Mouse (Mus musculus) kidney, embryonic 16.5 days (tissue): Measurements from ENCODE around the gene Golga7b. TPM values are rescaled to one million over a fixed set of nuclear protein-coding genes. Genes with fewer than 3 reads are reported as not detected.

Experiments used
- ATAC-seq: fragments of 200-750 bp; cut with Nextera tagmentation; 2 replicates; pipeline ENCODE4 v1.8.0; 2017; ENCODE audit warnings: moderate TSS enrichment; ENCODE audit not compliant: low FRiP score, low TSS enrichment
- H3K27ac ChIP-seq: fragments of 300-500 bp; sonication (generic); 2 replicates; pipeline ENCODE4 v1.5.1; 2014; ENCODE audit warnings: low read length
- H3K27me3 ChIP-seq: fragments of 300-500 bp; sonication (generic); 2 replicates; pipeline ENCODE4 v1.6.1; 2014; ENCODE audit warnings: low read length, control low read depth, mixed read lengths; ENCODE audit not compliant: insufficient read depth
- H3K36me3 ChIP-seq: fragments of 300-500 bp; sonication (generic); 2 replicates; pipeline ENCODE4 v1.6.1; 2014; ENCODE audit warnings: low read length, control low read depth, mixed read lengths; ENCODE audit not compliant: insufficient read depth
- H3K4me1 ChIP-seq: fragments of 300-500 bp; sonication (generic); 2 replicates; pipeline ENCODE4 v1.6.1; 2014; ENCODE audit warnings: low read length, control low read depth, mixed read lengths; ENCODE audit not compliant: insufficient read depth
- H3K4me2 ChIP-seq: fragments of 300-500 bp; sonication (generic); replicated peaks from 2 replicates; pipeline ENCODE4 v1.6.1; 2014; ENCODE audit warnings: low read depth, low read length
- H3K4me3 ChIP-seq: fragments of 300-500 bp; sonication (generic); 2 replicates; pipeline ENCODE4 v1.5.1; 2014; ENCODE audit warnings: mild to moderate bottlenecking, low read length
- H3K9ac ChIP-seq: fragments of 300-500 bp; sonication (generic); replicated peaks from 2 replicates; pipeline ENCODE4 v1.6.1; 2014; ENCODE audit warnings: low read length
- H3K9me3 ChIP-seq: fragments of 300-500 bp; sonication (generic); 2 replicates; pipeline ENCODE4 v1.6.1; 2016; ENCODE audit warnings: low read length, control low read depth
- WGBS: fragments of 180-500 bp; shearing (Covaris S2); extraction: QIAGEN DNeasy Blood & Tissue Kit; methylation state at CpG from one replicate; pipeline ENCODE4 v1.1.7; 2014; 5-methylcytosine and 5-hydroxymethylcytosine counted together
- polyA plus RNA-seq: library from polyadenylated mRNA; unstranded; fragments of >200 nt; fragmentation: Nextera tagmentation; extraction: Ambion mirVana; gene quantifications from 2 replicates; pipeline ENCODE4 v1.2.1, GENCODE M21; 2015

The Golga7b gene
- polyA plus RNA-seq, 1 experiment from 2014 or later, result 0.05 TPM

DNA sequence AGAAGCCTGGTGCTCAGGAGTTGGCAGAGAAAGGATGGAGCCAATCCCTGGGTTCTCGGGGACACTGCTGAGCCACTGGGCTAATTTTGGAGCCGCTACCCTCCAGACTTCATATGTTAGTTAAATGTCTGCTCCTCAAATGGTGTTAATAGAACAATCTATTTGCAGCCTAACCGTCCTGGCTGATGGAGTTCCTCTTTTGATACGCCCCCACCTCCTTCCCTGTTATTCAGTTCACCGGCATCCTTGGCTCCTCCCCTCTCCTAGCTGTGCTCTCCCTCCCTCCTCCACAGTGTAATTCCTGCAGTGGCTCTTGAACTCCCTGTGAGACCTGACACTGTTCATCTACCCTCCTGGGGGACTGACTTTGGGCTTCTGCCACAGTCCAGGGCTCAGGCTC, 748 bp upstream of the Golga7b start:
- no peak overlapping the region for H3K4me2 ChIP-seq
- ATAC-seq, result no peak
- no peaks in the 10 kb centered on the region for H3K4me1 ChIP-seq
- no peak overlapping the region for H3K9ac ChIP-seq
- H3K4me3 ChIP-seq, result no peak overlapping the region
- H3K9me3 ChIP-seq, result no peaks in the 10 kb centered on the region
- no peaks in the 10 kb centered on the region for H3K27me3 ChIP-seq
- 45% methylated on average over 5 of the region's 5 CpGs for WGBS
- H3K27ac ChIP-seq, result no peak overlapping the region
- no peaks in the 10 kb centered on the region for H3K36me3 ChIP-seq

DNA sequence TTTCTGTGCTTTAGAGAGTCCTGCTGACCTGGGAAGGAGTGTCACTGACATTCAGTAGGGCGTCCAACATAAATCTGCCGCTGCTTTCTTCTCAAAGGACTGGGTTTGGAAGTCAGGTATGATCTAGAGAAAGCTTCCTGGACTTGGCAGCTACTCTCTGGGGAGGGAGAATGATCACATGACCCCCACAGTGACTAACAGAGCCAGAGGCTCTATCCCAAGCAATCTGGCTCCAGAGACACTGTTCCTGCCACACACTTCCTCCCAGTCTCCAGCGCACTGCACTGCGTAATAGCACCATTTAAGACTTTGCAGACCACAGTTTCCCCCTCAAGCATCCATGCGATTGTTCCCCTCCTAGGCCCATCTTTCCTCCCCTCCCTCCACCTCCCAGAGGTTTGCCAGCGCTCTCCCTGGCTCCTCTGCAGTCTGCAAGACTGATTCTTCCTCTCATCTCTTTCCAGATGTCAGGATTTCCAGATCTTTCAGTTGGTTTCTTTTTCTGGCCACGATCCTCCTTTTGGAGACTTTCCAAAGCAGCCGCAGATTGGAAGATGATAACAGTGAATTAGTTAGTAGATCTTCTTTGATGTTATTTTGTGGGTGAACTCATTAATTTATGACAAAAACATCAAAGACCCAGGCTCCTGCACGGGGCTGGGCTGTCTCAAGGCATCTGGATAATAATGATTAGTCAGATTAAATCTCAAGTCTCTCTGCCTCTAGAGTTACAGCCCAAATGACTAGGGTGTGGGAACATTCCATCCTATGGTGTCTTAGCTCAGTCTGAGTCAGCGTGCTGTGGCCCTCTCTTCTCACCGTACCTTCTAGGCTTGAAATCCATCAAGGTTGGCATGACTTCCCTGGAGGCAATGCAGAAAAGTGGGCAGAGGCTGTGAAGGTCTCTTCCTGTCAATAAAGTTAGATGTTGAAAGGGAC, 2.9 kb downstream of the Golga7b start:
- 56% methylated on average over 11 of the region's 11 CpGs for WGBS
- Histone ChIP-seq H3K4me2 (no peak overlapping the region), H3K4me3 (no peak overlapping the region), H3K9ac (no peak overlapping the region), H3K27me3 (peaks cover 15% of the 10 kb centered on the region), H3K9me3 (no peaks in the 10 kb centered on the region), H3K36me3 (no peaks in the 10 kb centered on the region), H3K4me1 (peaks cover under 1% of the 10 kb centered on the region; the same call in 1 of the 2 replicates), H3K27ac (no peak overlapping the region)
- no peak for ATAC-seq

DNA sequence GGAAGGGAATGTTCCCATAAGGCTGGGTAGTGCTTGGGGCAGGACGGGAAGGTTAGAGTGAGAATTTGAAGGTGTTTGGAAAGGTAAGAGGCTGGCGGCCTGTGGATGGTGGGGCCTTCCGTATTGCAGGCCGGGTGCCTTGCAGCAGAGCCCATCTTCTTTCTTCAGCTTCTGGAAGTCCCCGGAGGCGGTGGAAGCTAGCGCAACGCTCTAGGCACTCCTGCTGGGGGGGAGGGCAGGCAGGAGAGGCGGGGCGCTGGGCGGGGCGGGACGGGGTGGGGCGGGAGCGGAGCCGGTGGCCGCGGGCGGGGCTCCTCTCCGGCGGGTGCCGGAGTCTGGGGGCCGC, 8.0 kb downstream of the Golga7b start:
- H3K27me3 ChIP-seq, result peaks cover 19% of the 10 kb centered on the region
- H3K36me3 ChIP-seq, result no peaks in the 10 kb centered on the region
- H3K9ac ChIP-seq, result no peak overlapping the region
- under 1% methylated on average over 10 of the region's 23 CpGs for WGBS
- H3K4me3 ChIP-seq, result peak overlapping the region; percentile 36
- peaks cover 5% of the 10 kb centered on the region for H3K4me1 ChIP-seq
- no peaks in the 10 kb centered on the region for H3K9me3 ChIP-seq
- no peak overlapping the region for H3K27ac ChIP-seq
- ATAC-seq, result peak; percentile 64
- peak overlapping the region; percentile 57 for H3K4me2 ChIP-seq

DNA sequence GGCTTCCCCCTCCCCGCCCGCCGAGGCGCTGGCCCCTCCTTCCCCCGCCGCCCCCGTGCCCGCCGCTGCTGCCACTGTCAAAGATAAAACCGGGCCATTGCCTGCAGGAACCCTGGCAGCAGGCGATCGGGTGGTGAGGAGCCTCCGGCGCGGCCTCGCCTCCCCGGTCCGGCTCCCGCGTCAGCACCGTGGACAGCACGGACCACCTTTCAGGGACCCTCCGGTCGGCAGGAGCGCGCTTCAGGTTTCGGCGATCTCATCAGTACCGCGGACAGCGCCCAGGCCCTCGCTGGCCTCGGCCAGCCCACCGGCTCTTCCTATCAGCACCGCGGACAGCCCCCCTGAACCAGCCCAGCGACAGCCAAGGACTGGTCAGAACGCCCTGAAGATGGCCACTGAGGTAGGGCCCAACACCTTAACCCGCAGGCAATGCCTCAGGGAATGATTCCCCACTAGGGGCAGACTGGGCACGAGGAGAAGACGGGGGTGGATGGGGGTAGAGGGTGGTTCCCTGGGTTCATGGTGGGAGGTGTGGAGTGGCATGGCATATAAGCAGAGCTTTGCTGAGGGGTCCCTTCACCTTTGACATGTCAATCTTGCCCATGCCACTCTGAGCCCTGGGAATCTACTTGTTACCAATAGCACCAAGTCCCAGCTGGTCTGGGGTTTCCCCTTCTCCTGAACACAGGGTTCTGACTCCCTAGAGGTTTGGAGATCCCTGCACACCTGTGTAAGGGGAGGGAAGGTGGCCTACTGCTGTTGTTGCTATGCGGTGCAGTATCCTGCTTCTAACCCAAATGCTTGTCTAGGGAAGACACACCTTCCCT, 8.6 kb downstream of the Golga7b start:
- WGBS, result 4% methylated on average over 32 of the region's 42 CpGs
- H3K4me2 ChIP-seq, result peak overlapping the region; percentile 57
- no peaks in the 10 kb centered on the region for H3K9me3 ChIP-seq
- H3K9ac ChIP-seq, result no peak overlapping the region
- H3K4me1 ChIP-seq, result peaks cover 5% of the 10 kb centered on the region
- peaks cover 19% of the 10 kb centered on the region for H3K27me3 ChIP-seq
- ATAC-seq, result peak; percentile 98
- no peak overlapping the region for H3K27ac ChIP-seq
- H3K36me3 ChIP-seq, result no peaks in the 10 kb centered on the region
- H3K4me3 ChIP-seq, result peak overlapping the region; percentile 36

DNA sequence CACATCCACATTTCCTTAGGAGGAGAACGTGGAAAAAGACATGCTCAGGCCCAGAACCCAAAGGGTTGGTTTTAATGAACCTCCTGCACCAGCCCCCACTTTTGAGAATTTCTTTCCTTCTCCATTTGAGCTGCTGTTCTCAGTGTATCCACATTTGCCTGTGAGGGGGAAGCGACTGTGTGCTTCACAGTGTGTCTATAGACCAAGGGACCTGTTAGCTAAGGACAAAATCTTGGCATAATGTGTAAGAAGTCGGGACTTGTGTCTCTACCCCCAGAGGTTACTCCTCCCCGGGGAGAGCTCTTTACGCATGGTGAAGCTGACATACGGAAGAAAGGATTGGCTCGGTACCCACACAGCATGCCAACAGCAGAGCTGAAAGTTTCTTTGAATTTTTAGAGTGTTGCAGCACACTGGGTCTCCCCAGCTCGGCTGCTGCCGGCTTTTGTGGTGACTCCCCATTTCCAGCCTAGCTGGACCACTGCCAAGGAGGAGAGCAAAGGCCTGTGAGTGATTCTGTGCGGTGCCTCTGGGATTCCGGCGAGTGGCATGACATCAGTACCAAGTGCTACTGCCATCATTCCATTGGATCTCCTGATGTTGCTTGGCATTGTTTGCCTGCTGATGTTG, 9.4 kb downstream of the Golga7b start:
- 84% methylated on average over 12 of the region's 12 CpGs for WGBS
- Histone ChIP-seq H3K4me1 (peaks cover 5% of the 10 kb centered on the region), H3K4me2 (no peak overlapping the region), H3K4me3 (no peak overlapping the region), H3K9ac (no peak overlapping the region), H3K9me3 (no peaks in the 10 kb centered on the region), H3K36me3 (no peaks in the 10 kb centered on the region), H3K27me3 (peaks cover 19% of the 10 kb centered on the region), H3K27ac (no peak overlapping the region)
- no peak for ATAC-seq

DNA sequence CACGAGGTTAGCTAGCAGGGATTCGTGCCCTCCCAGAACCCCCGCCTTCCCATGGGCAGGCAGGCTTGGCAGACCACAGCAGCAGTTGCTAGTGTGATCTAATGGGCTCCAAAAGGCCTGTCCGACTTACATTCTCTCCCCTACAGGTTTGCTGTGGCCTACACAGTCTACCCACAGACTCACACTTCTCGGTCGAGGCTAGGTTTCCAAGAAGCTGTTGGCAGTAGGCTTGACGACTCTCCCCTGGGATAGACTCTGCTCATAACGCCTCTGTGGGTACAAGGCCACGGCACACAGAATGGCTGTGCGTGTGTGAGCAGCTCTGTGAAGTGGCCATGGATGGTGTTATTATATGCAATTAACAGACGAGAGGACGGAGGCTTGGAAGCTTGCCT, 9.9 kb downstream of the Golga7b start:
- peaks cover 19% of the 10 kb centered on the region for H3K27me3 ChIP-seq
- H3K27ac ChIP-seq, result no peak overlapping the region
- H3K4me2 ChIP-seq, result no peak overlapping the region
- H3K9ac ChIP-seq, result no peak overlapping the region
- H3K36me3 ChIP-seq, result no peaks in the 10 kb centered on the region
- WGBS, result 84% methylated on average over 12 of the region's 12 CpGs
- H3K4me3 ChIP-seq, result no peak overlapping the region
- ATAC-seq, result no peak
- H3K9me3 ChIP-seq, result no peaks in the 10 kb centered on the region
- peaks cover 5% of the 10 kb centered on the region for H3K4me1 ChIP-seq

DNA sequence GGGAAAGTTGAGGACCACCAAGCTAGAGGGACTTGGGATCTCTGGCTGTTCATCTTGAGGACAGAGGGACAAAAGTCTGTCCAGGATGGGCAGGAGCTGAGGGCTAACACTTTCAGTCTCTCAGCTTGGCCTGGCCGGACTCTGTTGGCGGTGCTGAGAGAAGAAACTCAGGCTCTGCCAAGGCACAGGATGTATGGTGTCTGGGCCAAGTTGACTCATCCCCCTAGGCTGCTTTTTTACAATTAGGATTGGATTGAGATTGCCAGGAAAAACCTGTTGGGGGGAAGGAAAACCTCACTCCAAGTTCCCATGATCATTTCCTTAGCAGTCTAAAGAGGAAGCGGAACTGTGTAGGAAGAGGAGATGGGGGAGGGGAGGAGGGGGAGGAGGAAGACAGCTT, 10.7 kb downstream of the Golga7b start:
- Histone ChIP-seq H3K27me3 (peaks cover 19% of the 10 kb centered on the region), H3K36me3 (no peaks in the 10 kb centered on the region), H3K4me1 (peaks cover 5% of the 10 kb centered on the region), H3K4me3 (no peak overlapping the region), H3K4me2 (no peak overlapping the region), H3K9ac (no peak overlapping the region), H3K9me3 (no peaks in the 10 kb centered on the region), H3K27ac (no peak overlapping the region)
- no peak for ATAC-seq
- WGBS, result 87% methylated on average over 3 of the region's 3 CpGs

DNA sequence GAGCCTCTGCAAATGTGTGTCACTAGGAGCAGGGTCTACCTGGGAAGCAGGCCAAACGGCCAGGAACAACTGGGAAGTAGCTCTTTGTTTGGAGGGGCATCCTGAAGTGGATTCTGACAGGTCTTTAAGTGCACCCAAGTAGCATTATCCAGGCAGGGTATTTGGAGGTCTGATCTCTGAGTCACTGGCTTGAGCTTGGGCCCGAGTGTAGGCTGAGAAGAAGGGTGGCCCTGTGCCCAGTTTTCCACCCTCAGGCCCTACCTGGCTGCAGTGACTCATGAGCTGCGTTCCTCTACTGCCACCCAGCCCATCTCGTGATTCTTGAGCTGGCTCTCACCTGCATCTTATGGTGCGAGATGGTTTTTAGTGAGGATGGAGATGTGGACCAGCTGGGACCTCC, 11.2 kb downstream of the Golga7b start:
- Histone ChIP-seq H3K9me3 (no peaks in the 10 kb centered on the region), H3K4me1 (peaks cover 5% of the 10 kb centered on the region), H3K9ac (no peak overlapping the region), H3K27me3 (peaks cover 19% of the 10 kb centered on the region), H3K4me2 (no peak overlapping the region), H3K27ac (no peak overlapping the region), H3K36me3 (no peaks in the 10 kb centered on the region), H3K4me3 (no peak overlapping the region)
- WGBS, result 59% methylated on average over 5 of the region's 5 CpGs
- no peak for ATAC-seq

DNA sequence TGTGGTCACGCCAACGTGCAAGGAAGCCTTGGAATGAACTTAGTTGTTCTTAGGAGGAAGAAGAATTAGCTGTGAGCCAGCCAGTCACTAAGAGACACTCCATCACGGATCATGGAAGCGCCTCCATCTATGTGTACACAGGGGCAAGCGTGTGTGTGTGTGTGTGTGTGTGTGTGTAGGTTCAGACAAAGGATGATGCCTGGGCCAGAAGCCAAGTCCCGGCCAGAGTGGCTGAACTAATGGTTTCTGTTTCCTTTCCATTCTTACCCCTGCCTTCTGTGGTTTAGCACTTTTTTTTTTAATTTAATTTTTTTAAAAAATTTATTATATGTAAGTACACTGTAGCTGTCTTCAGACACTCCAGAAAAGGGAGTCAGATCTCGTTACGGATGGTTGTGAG, 13.1 kb downstream of the Golga7b start:
- Histone ChIP-seq H3K4me2 (no peak overlapping the region), H3K4me1 (peaks cover 2% of the 10 kb centered on the region), H3K27ac (no peak overlapping the region), H3K9me3 (no peaks in the 10 kb centered on the region), H3K9ac (no peak overlapping the region), H3K4me3 (no peak overlapping the region), H3K36me3 (no peaks in the 10 kb centered on the region), H3K27me3 (peaks cover 2% of the 10 kb centered on the region)
- 82% methylated on average over 8 of the region's 8 CpGs for WGBS
- no peak for ATAC-seq
